Mouse (Mus musculus): Measurements from ENCODE around the gene Gm20379.

Gm20379 gene

DNA sequence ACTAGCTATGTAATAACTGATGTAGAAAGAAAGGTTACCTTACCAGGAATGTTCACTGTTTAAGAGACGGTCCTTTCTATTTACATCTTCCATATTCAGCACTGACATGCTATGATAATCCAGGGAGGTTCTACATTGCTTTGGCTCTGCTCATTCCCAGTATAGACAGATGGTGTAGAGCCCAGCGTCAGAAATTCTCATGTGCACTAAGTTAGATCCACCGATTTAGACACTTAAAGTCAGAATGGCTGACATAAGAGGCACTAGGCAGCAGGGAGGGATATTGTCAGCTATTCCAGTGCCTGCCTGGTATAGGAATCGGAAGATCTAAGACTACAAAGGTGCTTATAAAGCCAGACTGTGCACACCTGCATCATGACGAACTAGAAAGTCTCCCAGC lies 8.8 kb downstream of the Gm20379 start:
- TF ChIP-seq GATA4 (IDR thresholded peaks at IDR 0.05; ENCODE audit: insufficient replicate concordance, low read length), result no peak

DNA sequence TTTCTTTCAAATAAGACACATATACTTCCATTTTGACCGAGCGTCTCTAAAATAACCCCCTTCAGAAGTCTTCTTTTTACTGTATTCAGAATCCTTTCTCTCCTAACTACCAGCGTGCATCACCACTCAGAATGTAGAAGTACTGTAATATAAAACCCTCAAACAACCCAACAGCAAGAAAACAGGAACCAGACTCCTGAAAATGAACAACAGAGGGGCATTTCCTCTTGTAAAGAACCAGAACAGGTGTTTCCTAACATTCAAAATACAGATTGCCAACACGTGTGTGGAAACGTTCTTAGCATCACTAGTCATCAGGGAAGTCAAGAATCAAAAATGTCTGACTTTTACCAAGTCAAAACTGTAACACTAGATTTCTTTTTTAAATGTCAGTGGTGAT lies 15.0 kb downstream of the Gm20379 start:
- no peak for TF ChIP-seq GATA4 (IDR thresholded peaks at IDR 0.05; ENCODE audit: insufficient replicate concordance, low read length)

DNA sequence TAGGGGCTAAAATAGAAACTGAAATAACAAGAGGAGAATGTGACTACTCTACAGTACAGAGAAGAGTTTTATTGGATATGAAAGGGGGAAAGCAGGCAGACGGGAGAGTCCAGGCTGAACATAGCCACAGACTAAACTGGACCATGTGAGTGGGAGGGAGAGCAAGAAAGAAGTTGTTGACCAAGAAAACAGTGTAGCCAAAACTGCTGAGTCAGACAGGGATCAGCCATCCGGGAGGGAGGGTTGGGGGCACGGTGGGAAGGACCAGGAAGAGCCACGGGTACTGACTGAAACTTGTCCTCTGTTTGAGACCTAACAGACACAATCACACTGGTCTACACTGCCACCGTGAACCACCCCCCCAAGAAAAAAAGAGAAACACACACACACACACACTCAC lies 20.2 kb downstream of the Gm20379 start:
- no peak for TF ChIP-seq GATA4 (IDR thresholded peaks at IDR 0.05; ENCODE audit: insufficient replicate concordance, low read length)

GRCm38 (mm10) chr13:92328000-92328399 lies 22.2 kb downstream of the Gm20379 start:
- TF ChIP-seq GATA4 (IDR thresholded peaks at IDR 0.05; ENCODE audit: insufficient replicate concordance, low read length), result no peak

- TF ChIP-seq GATA4 (IDR thresholded peaks at IDR 0.05; ENCODE audit: insufficient replicate concordance, low read length), result no peak
Measured at GRCm38 (mm10) chr13:92330621-92331020, 24.8 kb downstream of the Gm20379 start.

- TF ChIP-seq GATA4 (IDR thresholded peaks at IDR 0.05; ENCODE audit: insufficient replicate concordance, low read length), result no peak
Measured at GRCm38 (mm10) chr13:92332103-92332879, 26.5 kb downstream of the Gm20379 start.

GRCm38 (mm10) chr13:92336857-92337256 lies 31.1 kb downstream of the Gm20379 start:
- no peak for TF ChIP-seq GATA4 (IDR thresholded peaks at IDR 0.05; ENCODE audit: insufficient replicate concordance, low read length)

DNA sequence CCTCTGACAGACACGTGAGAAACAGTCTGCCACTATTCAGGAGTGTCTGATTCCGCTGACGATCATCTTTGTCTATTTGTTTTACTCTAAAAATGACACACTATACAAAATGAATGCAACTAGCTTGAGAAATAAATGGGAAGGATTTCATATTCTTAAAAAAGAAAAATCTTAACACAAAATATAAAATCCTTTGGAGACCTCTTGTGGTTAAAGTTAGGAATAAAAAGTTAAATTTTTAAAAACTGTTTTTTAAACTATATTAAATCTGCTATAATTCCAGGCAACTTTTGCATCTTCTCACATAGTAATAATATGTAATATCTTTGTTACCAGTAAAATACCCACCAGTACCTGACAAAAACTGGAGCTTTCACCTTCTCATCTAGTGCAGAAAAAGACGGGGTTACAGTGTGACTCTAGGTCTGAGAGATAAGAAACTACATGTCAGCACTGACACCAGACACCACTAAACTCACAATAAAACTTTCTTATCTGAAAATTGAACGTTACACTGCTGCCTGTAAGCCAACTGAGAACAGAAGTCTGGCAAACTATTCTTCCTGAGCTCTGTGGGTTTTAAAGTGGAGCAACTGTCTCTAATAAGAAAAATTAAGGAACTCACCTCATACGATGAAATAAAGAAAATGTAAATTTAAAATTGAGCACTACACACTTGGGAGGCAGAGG lies 32.1 kb downstream of the Gm20379 start:
- TF ChIP-seq GATA4 (IDR thresholded peaks at IDR 0.05; ENCODE audit: insufficient replicate concordance, low read length), result no peak

DNA sequence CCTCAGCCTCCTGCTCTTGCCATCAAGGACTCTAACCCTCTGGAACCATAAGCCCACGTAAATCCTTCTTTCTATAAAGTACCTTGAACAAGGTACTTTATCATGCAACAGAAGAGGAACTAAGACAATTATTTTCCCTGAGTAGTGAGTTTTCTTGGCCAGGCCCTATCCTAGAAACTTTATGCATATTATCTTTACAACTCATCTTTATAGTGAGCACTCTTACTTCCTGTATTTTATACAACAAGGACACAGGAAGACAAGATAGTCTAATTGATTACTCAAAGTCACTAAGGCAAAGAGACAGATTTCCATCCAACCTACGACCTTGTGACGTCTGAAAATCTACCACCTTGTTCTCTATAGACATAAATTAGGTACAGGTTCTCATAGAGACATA lies 34.0 kb downstream of the Gm20379 start:
- no peak for TF ChIP-seq GATA4 (IDR thresholded peaks at IDR 0.05; ENCODE audit: insufficient replicate concordance, low read length)

GRCm38 (mm10) chr13:92344033-92344432 lies 38.3 kb downstream of the Gm20379 start:
- TF ChIP-seq GATA4 (IDR thresholded peaks at IDR 0.05; ENCODE audit: insufficient replicate concordance, low read length), result no peak

GRCm38 (mm10) chr13:92346338-92346737 lies 40.6 kb downstream of the Gm20379 start:
- TF ChIP-seq GATA4 (IDR thresholded peaks at IDR 0.05; ENCODE audit: insufficient replicate concordance, low read length), result no peak

- no peak for TF ChIP-seq GATA4 (IDR thresholded peaks at IDR 0.05; ENCODE audit: insufficient replicate concordance, low read length)
Measured at GRCm38 (mm10) chr13:92351100-92351499, 45.3 kb downstream of the Gm20379 start.

DNA sequence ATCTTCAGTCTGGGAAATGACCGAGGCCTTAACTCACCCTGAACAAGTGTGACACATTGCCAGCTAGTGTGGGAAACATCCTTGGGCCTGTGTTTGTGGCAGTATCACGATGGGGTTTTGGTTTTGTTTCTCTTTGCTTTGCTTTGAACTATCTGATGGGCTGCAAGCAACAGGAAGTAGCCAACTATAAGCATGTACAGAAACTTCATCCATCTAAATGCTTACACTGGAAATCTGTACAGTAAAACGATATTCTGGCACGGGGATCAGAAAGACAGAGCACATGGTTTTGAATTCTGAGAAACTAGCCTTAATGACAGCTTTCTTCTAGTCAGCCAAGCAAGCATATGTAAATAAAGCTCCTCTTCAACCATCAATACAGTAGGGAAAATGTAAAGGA lies 48.2 kb downstream of the Gm20379 start:
- TF ChIP-seq GATA4 (IDR thresholded peaks at IDR 0.05; ENCODE audit: insufficient replicate concordance, low read length), result no peak

- TF ChIP-seq GATA4 (IDR thresholded peaks at IDR 0.05; ENCODE audit: insufficient replicate concordance, low read length), result no peak
Measured at GRCm38 (mm10) chr13:92354456-92355271, 48.9 kb downstream of the Gm20379 start, which contains the start of the genes Dhfr and Msh3. Dhfr (plus strand) TSS chr13:92354726. Msh3 (minus strand) TSS chr13:92355003.

DNA sequence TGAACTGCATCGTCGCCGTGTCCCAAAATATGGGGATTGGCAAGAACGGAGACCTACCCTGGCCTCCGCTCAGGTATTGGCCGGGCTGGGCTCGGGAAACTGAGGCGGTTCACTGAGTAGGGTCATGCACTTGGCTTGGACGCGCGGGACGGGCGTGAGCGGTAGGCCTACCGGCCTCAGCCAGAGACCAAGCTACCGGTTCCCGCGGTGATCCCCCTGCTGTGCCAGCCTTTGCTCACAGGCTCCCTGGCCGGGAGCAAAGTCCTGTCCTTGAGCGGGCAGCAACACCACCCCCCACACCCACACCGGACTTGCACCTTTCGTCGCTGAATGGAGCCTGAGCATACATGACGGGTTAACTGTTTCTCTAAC lies 49.5 kb downstream of the Gm20379 start:
- TF ChIP-seq GATA4 (IDR thresholded peaks at IDR 0.05; ENCODE audit: insufficient replicate concordance, low read length), result no peak

DNA sequence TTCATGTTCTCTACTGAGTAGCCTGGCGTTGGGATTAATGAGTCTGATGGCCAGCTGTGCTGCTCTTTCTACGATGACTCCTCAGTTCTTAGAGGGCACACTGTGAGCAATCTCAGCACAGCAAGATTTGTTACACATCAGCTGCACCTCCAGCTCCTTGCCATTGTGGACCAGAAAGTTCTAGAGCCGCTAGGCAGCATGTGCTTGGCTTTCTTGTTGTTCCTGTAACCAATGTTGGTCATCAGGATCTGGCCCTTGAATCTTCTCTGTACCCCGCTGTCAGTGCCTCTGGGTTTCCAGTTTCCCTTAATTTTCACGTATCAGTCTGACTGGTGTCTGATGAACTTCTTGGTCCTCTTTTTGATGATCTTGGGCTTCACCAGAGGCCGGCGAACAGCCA lies 50.6 kb downstream of the Gm20379 start:
- no peak for TF ChIP-seq GATA4 (IDR thresholded peaks at IDR 0.05; ENCODE audit: insufficient replicate concordance, low read length)
